ENCODE assay signal across 7 mouse cellular contexts in the genomic region with DNA sequence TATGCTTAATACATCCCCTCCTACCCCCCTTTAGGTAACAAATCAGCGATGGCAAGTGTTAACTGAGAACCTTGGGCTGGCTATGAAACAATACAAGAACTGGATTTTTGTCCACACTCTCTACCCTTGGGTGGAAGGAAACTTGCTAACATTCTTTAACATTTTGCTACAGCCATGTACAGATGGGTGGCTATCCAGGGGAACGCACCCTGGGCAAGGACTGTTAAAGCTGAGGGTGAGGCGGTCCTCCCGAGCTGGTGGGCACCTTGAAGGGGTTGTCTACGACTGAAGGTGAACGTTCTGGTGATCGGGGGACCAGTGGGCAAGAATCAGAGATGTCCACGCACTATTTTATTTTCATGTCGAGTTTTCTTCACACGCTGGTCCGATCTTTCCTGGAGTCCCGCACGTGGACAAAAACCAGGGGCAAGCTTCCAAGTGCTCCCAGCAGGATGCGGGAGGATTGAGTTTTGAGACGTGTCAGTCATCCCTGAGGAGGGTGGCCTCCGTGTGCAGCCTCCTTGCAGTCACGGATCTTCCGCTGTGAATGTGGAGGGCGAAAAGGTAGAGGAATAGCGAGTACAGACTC. TPM values are rescaled to one million over a fixed set of nuclear protein-coding genes. Genes with fewer than 3 reads are reported as not detected.
DNase-seq lines count a peak whose midpoint lies in the region; ATAC-seq and TF ChIP-seq lines count a peak whose summit lies in the region.

No protein-coding gene starts in this region.

- DNase-seq in left cerebral cortex, adult 2 months (ENCODE audit: extremely low spot score in 1 of 2, low spot score in 2 of 2): no peak
- DNase-seq in left cerebral cortex, postnatal 36 days (ENCODE audit: low spot score in 2 of 2): no peak
- DNase-seq in intestine, embryonic 14.5 days (ENCODE audit: low spot score): no peak
- DNase-seq in adrenal gland, postnatal 10 days: no peak
- no peak for DNase-seq in left cerebral cortex, postnatal 10 days (ENCODE audit: extremely low spot score in 1 of 2, low spot score in 2 of 2)

- intact Hi-C loops in left cerebral cortex, adult 2 months (cut with DNase I): loop anchor here (1.0 to 2.0 kb wide), 2 partner anchors 103 to 690 kb away; partner anchors contain the start of gene Gabarapl1
- intact Hi-C loops in left cerebral cortex, postnatal 36 days (cut with DNase I): loop anchor here (2.0 to 5.0 kb wide), 2 partner anchors 40 to 690 kb away; partner anchors contain the start of gene Gabarapl1
- intact Hi-C loops in left cerebral cortex, postnatal 10 days (cut with DNase I): loop anchor here (2.0 to 5.0 kb wide), 2 partner anchors 40 to 110 kb away; no protein-coding TSS in a partner anchor

- ATAC-seq in embryonic facial prominence, embryonic 12.5 days (ENCODE audit: insufficient number of reproducible peaks, insufficient read depth, low FRiP score, low TSS enrichment): no peak
- ATAC-seq in intestine, embryonic 14.5 days (replicated peaks; ENCODE audit: low FRiP score, low TSS enrichment, low read depth): no peak
- no peak for ATAC-seq in neural tube, embryonic 13.5 days (ENCODE audit: low read depth)

- peak overlapping the region; percentile 85 for H3K27ac ChIP-seq in left cerebral cortex, adult 2 months
- H3K27ac ChIP-seq in embryonic facial prominence, embryonic 12.5 days: peak overlapping the region; percentile 93
- peak overlapping the region; percentile 94 for H3K27ac ChIP-seq in intestine, embryonic 14.5 days (ENCODE audit: low read depth)
- peak overlapping the region; percentile 84 for H3K27ac ChIP-seq in neural tube, embryonic 13.5 days (replicated peaks)

- H3K9ac ChIP-seq in embryonic facial prominence, embryonic 12.5 days: peak overlapping the region; percentile 65
- peak overlapping the region; percentile 83 for H3K9ac ChIP-seq in intestine, embryonic 14.5 days (ENCODE audit: low read length)
- peak overlapping the region; percentile 75 for H3K9ac ChIP-seq in neural tube, embryonic 13.5 days

- no peak for TF ChIP-seq CTCF in left cerebral cortex, adult 2 months (IDR thresholded peaks at IDR 0.05)

- H3K9me3 ChIP-seq in embryonic facial prominence, embryonic 12.5 days: no peaks in the 10 kb centered on the region
- no peaks in the 10 kb centered on the region for H3K9me3 ChIP-seq in intestine, embryonic 14.5 days (ENCODE audit: control insufficient read depth, low read length)
- no peaks in the 10 kb centered on the region for H3K9me3 ChIP-seq in neural tube, embryonic 13.5 days

- H3K4me1 ChIP-seq in embryonic facial prominence, embryonic 12.5 days: peaks cover 9% of the 10 kb centered on the region; the same call in 1 of the 2 replicates
- peaks cover 12% of the 10 kb centered on the region for H3K4me1 ChIP-seq in intestine, embryonic 14.5 days (replicated peaks; ENCODE audit: control insufficient read depth, insufficient read depth, low read length)
- peaks cover 24% of the 10 kb centered on the region for H3K4me1 ChIP-seq in neural tube, embryonic 13.5 days (replicated peaks)

- peak overlapping the region; percentile 54 for H3K4me2 ChIP-seq in embryonic facial prominence, embryonic 12.5 days (replicated peaks)
- H3K4me2 ChIP-seq in intestine, embryonic 14.5 days (ENCODE audit: low read length): peak overlapping the region; percentile 72
- H3K4me2 ChIP-seq in neural tube, embryonic 13.5 days: peak overlapping the region; percentile 82

- H3K36me3 ChIP-seq in embryonic facial prominence, embryonic 12.5 days: no peaks in the 10 kb centered on the region
- no peaks in the 10 kb centered on the region for H3K36me3 ChIP-seq in intestine, embryonic 14.5 days (ENCODE audit: control insufficient read depth, insufficient read depth, low read length)
- no peaks in the 10 kb centered on the region for H3K36me3 ChIP-seq in neural tube, embryonic 13.5 days

- 0% methylated on average over 20 of the region's 20 CpGs for WGBS in embryonic facial prominence, embryonic 12.5 days
- under 1% methylated on average over 20 of the region's 20 CpGs for WGBS in intestine, embryonic 14.5 days
- under 1% methylated on average over 20 of the region's 20 CpGs for WGBS in neural tube, embryonic 13.5 days

- H3K4me3 ChIP-seq in left cerebral cortex, adult 2 months: peak overlapping the region; percentile 97
- peak overlapping the region; percentile 69 for H3K4me3 ChIP-seq in embryonic facial prominence, embryonic 12.5 days
- H3K4me3 ChIP-seq in intestine, embryonic 14.5 days (ENCODE audit: low read depth, low read length): peak overlapping the region; percentile 86
- H3K4me3 ChIP-seq in neural tube, embryonic 13.5 days: peak overlapping the region; percentile 59

- no peaks in the 10 kb centered on the region for H3K27me3 ChIP-seq in embryonic facial prominence, embryonic 12.5 days
- no peaks in the 10 kb centered on the region for H3K27me3 ChIP-seq in intestine, embryonic 14.5 days (replicated peaks; ENCODE audit: control insufficient read depth, insufficient read depth, low read length)
- H3K27me3 ChIP-seq in neural tube, embryonic 13.5 days: no peaks in the 10 kb centered on the region

RNA-seq across cellular contexts. Expression of gene Klrb1b, which starts 16.3 kb away (rescaled TPM):
- not detected for total RNA-seq in left cerebral cortex, adult 2 months (2021)
- not detected for total RNA-seq in left cerebral cortex, postnatal 36 days (2021)
- not detected in 2 replicates for polyA plus RNA-seq in embryonic facial prominence, embryonic 12.5 days (2016; fragmentation: Nextera tagmentation; extraction: Ambion mirVana)
- 0.19 and 0.67 TPM in 2 replicates for polyA plus RNA-seq in intestine, embryonic 14.5 days (2014; fragmentation: Nextera tagmentation; extraction: Ambion mirVana)
- not detected in 2 replicates for polyA plus RNA-seq in neural tube, embryonic 13.5 days (2015; fragmentation: Nextera tagmentation; extraction: Ambion mirVana)
- under 1 TPM; 0.33 to 0.72 TPM for total RNA-seq in adrenal gland, postnatal 10 days (2021)
- not detected for total RNA-seq in left cerebral cortex, postnatal 10 days (2021)

RNA-seq across cellular contexts. Expression of gene Gm44511, which starts 16.3 kb away (rescaled TPM):
- total RNA-seq in left cerebral cortex, adult 2 months (2021): not detected
- total RNA-seq in left cerebral cortex, postnatal 36 days (2021): not detected
- not detected in 2 replicates for polyA plus RNA-seq in embryonic facial prominence, embryonic 12.5 days (2016; fragmentation: Nextera tagmentation; extraction: Ambion mirVana)
- 0.62 TPM in 1 of 2 replicates, not detected in the other for polyA plus RNA-seq in intestine, embryonic 14.5 days (2014; fragmentation: Nextera tagmentation; extraction: Ambion mirVana)
- not detected in 2 replicates for polyA plus RNA-seq in neural tube, embryonic 13.5 days (2015; fragmentation: Nextera tagmentation; extraction: Ambion mirVana)
- not detected for total RNA-seq in adrenal gland, postnatal 10 days (2021)
- not detected for total RNA-seq in left cerebral cortex, postnatal 10 days (2021)

RNA-seq across cellular contexts. Expression of gene Clec2i, which starts 44.9 kb away (rescaled TPM):
- total RNA-seq in left cerebral cortex, adult 2 months (2021): not detected
- not detected for total RNA-seq in left cerebral cortex, postnatal 36 days (2021)
- polyA plus RNA-seq in embryonic facial prominence, embryonic 12.5 days (2016; fragmentation: Nextera tagmentation; extraction: Ambion mirVana): not detected in 2 replicates
- polyA plus RNA-seq in intestine, embryonic 14.5 days (2014; fragmentation: Nextera tagmentation; extraction: Ambion mirVana): 0.19 TPM in 1 of 2 replicates, not detected in the other
- polyA plus RNA-seq in neural tube, embryonic 13.5 days (2015; fragmentation: Nextera tagmentation; extraction: Ambion mirVana): not detected in 2 replicates
- total RNA-seq in adrenal gland, postnatal 10 days (2021): under 1 TPM; 0.30 to 0.39 TPM
- total RNA-seq in left cerebral cortex, postnatal 10 days (2021): not detected

RNA-seq across cellular contexts. Expression of gene BC035044, which starts 48.5 kb away (rescaled TPM):
- 1 to 10 TPM in 1 of 2 experiments, under 1 TPM in 1; 0.94 to 1.5 TPM for total RNA-seq in left cerebral cortex, adult 2 months (2021)
- 1 to 10 TPM; 1.3 to 1.4 TPM for total RNA-seq in left cerebral cortex, postnatal 36 days (2021)
- polyA plus RNA-seq in embryonic facial prominence, embryonic 12.5 days (2016; fragmentation: Nextera tagmentation; extraction: Ambion mirVana): 0.79 and 1.2 TPM in 2 replicates
- polyA plus RNA-seq in intestine, embryonic 14.5 days (2014; fragmentation: Nextera tagmentation; extraction: Ambion mirVana): 1.8 and 3.0 TPM in 2 replicates
- 0.62 and 0.68 TPM in 2 replicates for polyA plus RNA-seq in neural tube, embryonic 13.5 days (2015; fragmentation: Nextera tagmentation; extraction: Ambion mirVana)
- total RNA-seq in adrenal gland, postnatal 10 days (2021): 1 to 10 TPM; 1.6 to 2.5 TPM
- 1 to 10 TPM; 1.5 to 1.7 TPM for total RNA-seq in left cerebral cortex, postnatal 10 days (2021)

RNA-seq across cellular contexts. Expression of gene Klrb1c, which starts 53.4 kb away (rescaled TPM):
- total RNA-seq in left cerebral cortex, adult 2 months (2021): not detected
- not detected for total RNA-seq in left cerebral cortex, postnatal 36 days (2021)
- polyA plus RNA-seq in embryonic facial prominence, embryonic 12.5 days (2016; fragmentation: Nextera tagmentation; extraction: Ambion mirVana): not detected in 2 replicates
- 0.20 and 0.26 TPM in 2 replicates for polyA plus RNA-seq in intestine, embryonic 14.5 days (2014; fragmentation: Nextera tagmentation; extraction: Ambion mirVana)
- polyA plus RNA-seq in neural tube, embryonic 13.5 days (2015; fragmentation: Nextera tagmentation; extraction: Ambion mirVana): 0.10 TPM in 1 of 2 replicates, not detected in the other
- total RNA-seq in adrenal gland, postnatal 10 days (2021): under 1 TPM; 0.54 to 0.55 TPM
- not detected for total RNA-seq in left cerebral cortex, postnatal 10 days (2021)
